Mouse (Mus musculus): ENCODE data around the gene Enoph1.

The Enoph1 gene

GRCm38 (mm10) chr5:100079040-100079930 is 39.5 kb downstream of the Enoph1 start:
- WGBS = 36% methylated on average over 36 of the region's 36 CpGs

GRCm38 (mm10) chr5:100079931-100080275 is 40.1 kb downstream of the Enoph1 start:
- 86% methylated on average over 8 of the region's 8 CpGs for WGBS

GRCm38 (mm10) chr5:100082006-100082405 is 42.2 kb downstream of the Enoph1 start:
- WGBS = 85% methylated on average over 4 of the region's 4 CpGs

- 30% methylated on average over 12 of the region's 12 CpGs for WGBS
These were observed 44.3 kb downstream of the Enoph1 start for GRCm38 (mm10) chr5:100083953-100084562.

GRCm38 (mm10) chr5:100085097-100085496 is 45.3 kb downstream of the Enoph1 start:
- 55% methylated on average over 8 of the region's 8 CpGs for WGBS

GRCm38 (mm10) chr5:100090515-100091262 is 50.9 kb downstream of the Enoph1 start:
- 55% methylated on average over 12 of the region's 12 CpGs for WGBS

- WGBS = 61% methylated on average over 10 of the region's 10 CpGs
These were observed 51.4 kb downstream of the Enoph1 start for GRCm38 (mm10) chr5:100091263-100091594.

- WGBS = 36% methylated on average over 17 of the region's 17 CpGs
These were observed 51.8 kb downstream of the Enoph1 start for GRCm38 (mm10) chr5:100091602-100092001.

- whole genome bisulfite sequencing = 86% methylated on average over 5 of the region's 5 CpGs
These were observed 57.2 kb downstream of the Enoph1 start for GRCm38 (mm10) chr5:100096955-100097354.

GRCm38 (mm10) chr5:100097967-100098366 is 58.2 kb downstream of the Enoph1 start:
- 97% methylated on average over 4 of the region's 4 CpGs for WGBS

- 100% methylated on average over 1 of the region's 1 CpGs for WGBS
These were observed 62.6 kb downstream of the Enoph1 start for GRCm38 (mm10) chr5:100102395-100102794.

GRCm38 (mm10) chr5:100108866-100109265 is 69.1 kb downstream of the Enoph1 start:
- WGBS = 38% methylated on average over 9 of the region's 9 CpGs

- 36% methylated on average over 7 of the region's 7 CpGs for WGBS
These were observed 69.9 kb downstream of the Enoph1 start for GRCm38 (mm10) chr5:100109543-100110282.

GRCm38 (mm10) chr5:100110581-100110980 is 70.8 kb downstream of the Enoph1 start:
- WGBS = 88% methylated on average over 3 of the region's 3 CpGs

- 48% methylated on average over 5 of the region's 5 CpGs for WGBS
These were observed 73.6 kb downstream of the Enoph1 start for GRCm38 (mm10) chr5:100113403-100113802.
